Mouse (Mus musculus) kidney, adult 2 months (tissue): Measurements from ENCODE around the gene Grin2b.

Experiments used
- CTCF ChIP-seq: fragments of 200-500 bp; conservative IDR thresholded peaks from 2 replicates; pipeline ENCODE4 v1.5.1; 2011; ENCODE audit warnings: low read depth, mild to moderate bottlenecking, control low read depth, low read length, moderate library complexity, mixed read lengths; ENCODE audit not compliant: insufficient read depth, insufficient read length
- POLR2A ChIP-seq: fragments of 200-500 bp; IDR thresholded peaks from one replicate; pipeline ENCODE4 v1.6.1; 2011; ENCODE audit warnings: low read depth, low read length, control low read depth

DNA sequence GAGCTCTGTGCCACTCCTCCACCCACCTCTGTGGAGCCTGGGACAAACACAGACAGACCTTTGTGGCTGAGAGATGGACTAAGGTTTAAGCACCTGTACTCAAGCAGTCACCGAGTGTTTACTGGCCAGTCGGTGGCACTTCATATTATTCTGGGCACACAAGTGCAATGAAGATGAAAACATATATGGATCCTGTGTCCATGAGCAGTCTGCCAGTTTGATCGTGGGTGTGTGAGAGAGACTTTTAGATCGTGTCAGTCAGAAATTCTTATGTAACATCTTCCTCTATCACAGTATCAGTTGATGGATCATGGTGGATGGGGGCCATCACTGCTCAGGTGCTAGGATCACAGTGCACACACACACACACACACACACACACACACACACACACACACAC, 337.0 kb downstream of the Grin2b start:
- TF ChIP-seq POLR2A, result no peak
- TF ChIP-seq CTCF, result no peak
